Mouse (Mus musculus) heart, postnatal 0 days (tissue): ENCODE data around the gene Dnah11.

Experiments used
- CTCF ChIP-seq: IDR thresholded peaks from 2 replicates; pipeline ENCODE4 v1.5.1; 2016; ENCODE audit warnings: antibody characterized with exemption, control low read depth, low read depth
- EP300 ChIP-seq: IDR thresholded peaks from 2 replicates; pipeline ENCODE4 v1.6.1; 2016; ENCODE audit warnings: antibody characterized with exemption, low read depth

- TF ChIP-seq CTCF (no peak), EP300 (no peak)
These were observed 100.6 kb downstream of the Dnah11 start for GRCm38 (mm10) chr12:118098257-118098656.
